Mouse (Mus musculus): ENCODE data around the gene Prkcsh. TPM values are rescaled to one million over a fixed set of nuclear protein-coding genes. Genes with fewer than 3 reads are reported as not detected.
A peak's percentile ranks its signal among the peaks of the same experiment; 100 is the strongest.

Gene Prkcsh
- total and polyA plus RNA-seq, 3 experiments, result 183 to 577 (median 356) TPM

- Histone ChIP-seq H3K27ac (ENCODE audit: control insufficient read depth, low read depth, low read length) (no peak overlapping the region), H3K9me3 (replicated peaks; ENCODE audit: insufficient read depth, low read length) (no peaks in the 10 kb centered on the region), H3K79me2 (ENCODE audit: control insufficient read depth, insufficient read depth, low read length, poor library complexity) (peaks cover 26% of the 10 kb centered on the region), H3K36me3 (ENCODE audit: control insufficient read depth in 1 of 2, insufficient read depth in 2 of 2, low read length in 2 of 2) (peaks cover 8 to 22% of the 10 kb centered on the region in 2 experiments), H3K9ac (ENCODE audit: control insufficient read depth, low read depth, low read length, poor library complexity, severe bottlenecking) (no peak overlapping the region), H3K4me3 (ENCODE audit: control insufficient read depth in 1 of 2, insufficient read depth in 1 of 2, low read depth in 2 of 2, low read length in 2 of 2) (no peak overlapping the region), H3K27me3 (ENCODE audit: control insufficient read depth in 1 of 2, insufficient read depth in 2 of 2, low read length in 2 of 2) (peaks cover 0 to 4% of the 10 kb centered on the region in 2 experiments; a peak in 2 of 4 replicates), H3K4me1 (ENCODE audit: control insufficient read depth in 1 of 2, insufficient read depth in 2 of 2, low read length in 2 of 2) (peaks cover 3 to 22% of the 10 kb centered on the region in 2 experiments)
- DNase-seq (ENCODE audit: low read depth, low spot score), result no peak
- no peak for TF ChIP-seq CHD1 (IDR thresholded peaks at IDR 0.05; ENCODE audit: low read depth, low read length)
- no peak for TF ChIP-seq MYC (IDR thresholded peaks at IDR 0.05; ENCODE audit: low read depth, low read length)
- no peak for TF ChIP-seq SMC3 (IDR thresholded peaks at IDR 0.05; ENCODE audit: low read depth, low read length)
- TF ChIP-seq MAX (IDR thresholded peaks at IDR 0.05; ENCODE audit: low read length), result no peak
- TF ChIP-seq HCFC1 (IDR thresholded peaks at IDR 0.05; ENCODE audit: low read depth, low read length), result no peak; the same call in 1 of the 2 replicates
- TF ChIP-seq POLR2AphosphoS2 (IDR thresholded peaks at IDR 0.05; ENCODE audit: low read length), result no peak
- no peak for TF ChIP-seq CTCF (IDR thresholded peaks at IDR 0.05 in 2 of 3, conservative IDR thresholded peaks at IDR 0.05 in 1 of 3; ENCODE audit: control insufficient read depth in 1 of 3, insufficient read depth in 1 of 3, low read depth in 2 of 3, low read length in 3 of 3, poor library complexity in 1 of 3, severe bottlenecking in 1 of 3)
- TF ChIP-seq ZKSCAN1 (IDR thresholded peaks at IDR 0.05; ENCODE audit: low read depth, low read length), result no peak
- no peak for TF ChIP-seq SIN3A (IDR thresholded peaks at IDR 0.05; ENCODE audit: low read length)
- no peak for TF ChIP-seq MAFK (IDR thresholded peaks at IDR 0.05; ENCODE audit: borderline replicate concordance, low read depth, low read length)
- TF ChIP-seq BHLHE40 (IDR thresholded peaks at IDR 0.05; ENCODE audit: borderline replicate concordance, low read depth, low read length), result no peak
- no peak for TF ChIP-seq POLR2AphosphoS5 (IDR thresholded peaks at IDR 0.05; ENCODE audit: borderline replicate concordance, low read depth, low read length)
- no peak for TF ChIP-seq MYB (IDR thresholded peaks at IDR 0.05; ENCODE audit: low read depth, low read length)
- no peak for TF ChIP-seq MEF2A (IDR thresholded peaks at IDR 0.05; ENCODE audit: extremely low read depth, insufficient replicate concordance, low read depth, low read length, poor library complexity, severe bottlenecking)
- no peak for TF ChIP-seq TAL1 (IDR thresholded peaks at IDR 0.05; ENCODE audit: low read length)
Observed at GRCm38 (mm10) chr9:22001633-22002032, 973 bp upstream of the Prkcsh start.

- Histone ChIP-seq H3K36me3 (ENCODE audit: control insufficient read depth in 1 of 2, insufficient read depth in 2 of 2, low read length in 2 of 2) (peaks cover 8 to 22% of the 10 kb centered on the region in 2 experiments), H3K9ac (ENCODE audit: control insufficient read depth, low read depth, low read length, poor library complexity, severe bottlenecking) (peak overlapping the region; percentile 71), H3K4me3 (ENCODE audit: control insufficient read depth in 1 of 2, insufficient read depth in 1 of 2, low read depth in 2 of 2, low read length in 2 of 2) (peak overlapping the region; percentile 54 to 62), H3K27ac (ENCODE audit: control insufficient read depth, low read depth, low read length) (peak overlapping the region; percentile 70), H3K4me1 (ENCODE audit: control insufficient read depth in 1 of 2, insufficient read depth in 2 of 2, low read length in 2 of 2) (peaks cover 3 to 22% of the 10 kb centered on the region in 2 experiments), H3K79me2 (ENCODE audit: control insufficient read depth, insufficient read depth, low read length, poor library complexity) (peaks cover 26% of the 10 kb centered on the region), H3K9me3 (replicated peaks; ENCODE audit: insufficient read depth, low read length) (no peaks in the 10 kb centered on the region), H3K27me3 (ENCODE audit: control insufficient read depth in 1 of 2, insufficient read depth in 2 of 2, low read length in 2 of 2) (peaks cover 0 to 4% of the 10 kb centered on the region in 2 experiments; a peak in 2 of 4 replicates)
- peak; percentile 96 for DNase-seq (ENCODE audit: low read depth, low spot score)
- peak; percentile 41 to 69; a peak in 3 of 4 replicates for TF ChIP-seq POLR2A (IDR thresholded peaks at IDR 0.05; ENCODE audit: control insufficient read depth in 1 of 2, insufficient read depth in 1 of 2, low read depth in 1 of 2, low read length in 2 of 2, poor library complexity in 1 of 2)
- TF ChIP-seq CHD1 (IDR thresholded peaks at IDR 0.05; ENCODE audit: low read depth, low read length), result peak; percentile 96; the same call in 1 of the 2 replicates
- TF ChIP-seq TCF12 (IDR thresholded peaks at IDR 0.05; ENCODE audit: low read depth, low read length), result peak; percentile 60
- no peak for TF ChIP-seq TAL1 (IDR thresholded peaks at IDR 0.05; ENCODE audit: low read length)
- peak; percentile 93 for TF ChIP-seq TBP (IDR thresholded peaks at IDR 0.05; ENCODE audit: low read depth, low read length)
- no peak for TF ChIP-seq GABPA (IDR thresholded peaks at IDR 0.05; ENCODE audit: low read depth, low read length)
- peak; percentile 86 for TF ChIP-seq ELF1 (IDR thresholded peaks at IDR 0.05; ENCODE audit: low read depth, low read length)
Observed at GRCm38 (mm10) chr9:22003163-22003554, 553 bp downstream of the Prkcsh start.

Measured in MEL (cell line).